Mouse (Mus musculus) adrenal gland, adult 2 months (tissue): Measurements from ENCODE around the gene Mdh2. TPM values are rescaled to one million over a fixed set of nuclear protein-coding genes. Genes with fewer than 3 reads are reported as not detected.

Experiments
- DNase-seq: peaks from one replicate; pipeline ENCODE4 v3.0.0; 2021
- microRNA-seq, 2 experiments: library from miRNA; unstranded; fragments of <30 nt; microRNA quantifications; one replicate each; pipeline ENCODE4 v1.2.0; 2021
- polyA plus RNA-seq: library from polyadenylated mRNA; depleted of rRNA; stranded (reverse); fragments of >200 nt; gene quantifications from 2 replicates; pipeline ENCODE4 v1.2.3, GENCODE M21; 2012; rRNA removed
- total RNA-seq, 2 experiments: library from RNA; stranded (reverse); gene quantifications; 2 replicates each; pipeline ENCODE4 v1.2.3; 2021

Mdh2 gene
- total and polyA plus RNA-seq, 3 experiments, result 593 to 1,278 (median 606) TPM

DNA sequence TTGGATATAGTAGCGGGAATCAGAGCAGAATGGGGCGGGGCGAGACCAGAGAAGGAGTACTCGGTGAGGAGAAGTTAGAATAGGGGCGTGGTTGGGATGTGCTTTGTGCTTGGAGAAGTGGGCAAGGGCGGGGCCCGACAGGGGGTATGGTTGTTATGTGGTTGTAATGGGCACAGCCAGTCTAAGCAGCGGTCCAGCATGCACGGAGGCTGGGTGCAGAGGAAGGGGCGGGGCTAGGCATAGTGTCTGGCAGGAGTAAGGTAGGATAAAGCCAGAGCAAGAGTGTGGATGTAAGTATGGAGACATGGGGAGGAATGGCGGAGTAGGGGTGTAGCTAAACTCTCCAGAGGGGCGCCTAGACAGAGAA, 57.2 kb downstream of the Mdh2 start:
- no peak for DNase-seq

DNA sequence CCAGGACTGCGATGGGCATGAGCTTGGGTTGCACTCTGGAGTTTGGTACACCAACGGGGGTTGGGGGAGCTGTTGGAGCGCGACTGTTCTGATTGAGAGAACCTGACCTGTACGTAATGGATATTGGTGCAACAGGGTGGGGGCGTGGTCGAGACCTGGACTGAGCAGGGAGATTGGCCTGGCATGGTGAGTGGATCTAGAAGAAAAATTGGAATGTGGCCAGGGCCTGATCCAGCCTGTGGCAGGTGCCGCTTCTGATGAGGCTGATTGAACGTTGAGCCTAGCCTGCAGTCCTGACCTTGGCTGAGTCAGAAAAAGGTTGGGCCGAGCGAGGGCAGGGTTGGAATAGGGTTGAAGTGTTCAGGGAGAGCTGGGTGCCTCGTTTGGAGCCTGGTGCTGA, 57.7 kb downstream of the Mdh2 start:
- peak; percentile 74 for DNase-seq

Small RNAs within 50 kb of the gene (microRNA-seq; reads per million reads assigned to microRNA genes)
- gene Gm23268 (0 reads per million in 2 experiments), gene Mir7034 (0 reads per million in 2 experiments)

Other genes starting within 250 kb of the Mdh2 start
- 10 to 100 TPM; 17.2 to 26.7 TPM for gene Hip1, start 233.4 kb upstream of the Mdh2 start, total RNA-seq
- gene Hip1, start 233.4 kb upstream of the Mdh2 start, polyA plus RNA-seq, result 19.4 and 20.5 TPM in 2 replicates
- not detected for gene Ccl26, start 214.9 kb upstream of the Mdh2 start, total RNA-seq
- not detected in 2 replicates for gene Ccl26, start 214.9 kb upstream of the Mdh2 start, polyA plus RNA-seq
- 1 to 10 TPM; 1.9 to 2.0 TPM for gene Ccl24, start 205.4 kb upstream of the Mdh2 start, total RNA-seq
- 0.88 and 2.0 TPM in 2 replicates for gene Ccl24, start 205.4 kb upstream of the Mdh2 start, polyA plus RNA-seq
- gene Rhbdd2, start 145.9 kb upstream of the Mdh2 start, total RNA-seq, result 10 to 100 TPM; 37.5 to 46.0 TPM
- 58.3 and 75.0 TPM in 2 replicates for gene Rhbdd2, start 145.9 kb upstream of the Mdh2 start, polyA plus RNA-seq
- 100 to 1,000 TPM; 265 to 364 TPM for gene Por, start 108.4 kb upstream of the Mdh2 start, total RNA-seq
- 371 and 563 TPM in 2 replicates for gene Por, start 108.4 kb upstream of the Mdh2 start, polyA plus RNA-seq
- gene Tmem120a, start 34.0 kb upstream of the Mdh2 start, total RNA-seq, result 10 to 100 TPM; 40.8 to 80.5 TPM
- 60.0 and 87.2 TPM in 2 replicates for gene Tmem120a, start 34.0 kb upstream of the Mdh2 start, polyA plus RNA-seq
- gene Styxl1, start 95 bp upstream of the Mdh2 start, total RNA-seq, result under 1 TPM; 0.32 to 0.52 TPM
- gene Styxl1, start 95 bp upstream of the Mdh2 start, polyA plus RNA-seq, result 0.29 and 0.48 TPM in 2 replicates
- gene Srrm3, start 28.4 kb downstream of the Mdh2 start, total RNA-seq, result 1 to 10 TPM; 2.8 to 3.9 TPM
- gene Srrm3, start 28.4 kb downstream of the Mdh2 start, polyA plus RNA-seq, result 3.0 and 3.6 TPM in 2 replicates
- 100 to 1,000 TPM; 236 to 614 TPM for gene Hspb1, start 109.4 kb downstream of the Mdh2 start, total RNA-seq
- 309 and 678 TPM in 2 replicates for gene Hspb1, start 109.4 kb downstream of the Mdh2 start, polyA plus RNA-seq
- 100 to 1,000 TPM; 563 to 611 TPM for gene Ywhag, start 156.1 kb downstream of the Mdh2 start, total RNA-seq
- gene Ywhag, start 156.1 kb downstream of the Mdh2 start, polyA plus RNA-seq, result 227 and 268 TPM in 2 replicates
- 1 to 10 TPM; 2.8 to 3.1 TPM for gene Ssc4d, start 196.1 kb downstream of the Mdh2 start, total RNA-seq
- gene Ssc4d, start 196.1 kb downstream of the Mdh2 start, polyA plus RNA-seq, result 4.3 and 11.1 TPM in 2 replicates
- gene Zp3, start 201.6 kb downstream of the Mdh2 start, total RNA-seq, result not detected
- not detected in 2 replicates for gene Zp3, start 201.6 kb downstream of the Mdh2 start, polyA plus RNA-seq
- 10 to 100 TPM; 13.6 to 19.0 TPM for gene Dtx2, start 216.3 kb downstream of the Mdh2 start, total RNA-seq
- gene Dtx2, start 216.3 kb downstream of the Mdh2 start, polyA plus RNA-seq, result 30.1 and 34.3 TPM in 2 replicates